Mouse (Mus musculus) spleen, adult 2 months (tissue): ENCODE results near the gene Galk1.

Experiments
- CTCF ChIP-seq: fragments of 200-500 bp; IDR thresholded peaks from 2 replicates; pipeline ENCODE4 v1.5.1; 2011; ENCODE audit warnings: mild to moderate bottlenecking, inconsistent platforms; ENCODE audit not compliant: insufficient read depth, insufficient read length, insufficient replicate concordance; ENCODE audit errors: extremely low read depth
- POLR2A ChIP-seq: fragments of 200-500 bp; IDR thresholded peaks from 2 replicates; pipeline ENCODE4 v1.6.1; 2011; ENCODE audit warnings: low read depth, low read length, inconsistent platforms

GRCm38 (mm10) chr11:116010948-116011347 is 1.6 kb downstream of the Galk1 start:
- TF ChIP-seq CTCF = no peak
- no peak for TF ChIP-seq POLR2A
